Mouse (Mus musculus) ES-Bruce4 (cell line): ENCODE measurements around the gene Hist1h4f.

Experiments used
- CTCF ChIP-seq: IDR thresholded peaks from one replicate; pipeline ENCODE4 v1.8.1; 2011; ENCODE audit warnings: low read depth, low read length
- EP300 ChIP-seq: IDR thresholded peaks from 2 replicates; pipeline ENCODE4 v1.6.1; 2011; ENCODE audit warnings: low read depth, low read length; ENCODE audit not compliant: insufficient read depth
- POLR2A ChIP-seq: IDR thresholded peaks from one replicate; pipeline ENCODE4 v1.8.1; 2011; ENCODE audit warnings: low read length; ENCODE audit not compliant: insufficient read depth

GRCm38 (mm10) chr13:23513517-23513916, 37.9 kb downstream of the Hist1h4f start:
- no peak for TF ChIP-seq CTCF
- TF ChIP-seq POLR2A, result no peak
- no peak for TF ChIP-seq EP300
